Mouse (Mus musculus) spleen, embryonic (tissue): ENCODE measurements at regions not wholly inside any gene's neighbourhood (a gene's known extent, or its start where the extent isn't known, plus 50 kb on each side); places are given as distances from the start of the nearest gene placed in this dataset.

Experiments
- CTCF ChIA-PET: fragments of 350-600 bp; sonication (Branson Sonifier 250); formaldehyde crosslinking; loops from one replicate; lab custom pipeline; 2022; lab: Charles Lee

GRCm38 (mm10) chr2:137706528-137706988 is 549.8 kb upstream of the Btbd3 start:
- CTCF ChIA-PET: no interaction called here

GRCm38 (mm10) chr2:137705724-137706422 is 550.5 kb upstream of the Btbd3 start:
- CTCF ChIA-PET: no interaction called here

- CTCF ChIA-PET: no interaction called here
Measured at GRCm38 (mm10) chr2:137704948-137705723, 551.2 kb upstream of the Btbd3 start.

GRCm38 (mm10) chr2:137704565-137704947 is 551.8 kb upstream of the Btbd3 start:
- CTCF ChIA-PET: no interaction called here

GRCm38 (mm10) chr2:137704051-137704450 is 552.3 kb upstream of the Btbd3 start:
- CTCF ChIA-PET: no interaction called here

GRCm38 (mm10) chr2:137695885-137696284 is 560.5 kb upstream of the Btbd3 start:
- CTCF ChIA-PET: no interaction called here

GRCm38 (mm10) chr2:137694020-137694419 is 562.3 kb upstream of the Btbd3 start:
- CTCF ChIA-PET: no interaction called here

GRCm38 (mm10) chr2:137687208-137687607 is 569.2 kb upstream of the Btbd3 start:
- CTCF ChIA-PET: no interaction called here

GRCm38 (mm10) chr2:137686735-137687134 is 569.6 kb upstream of the Btbd3 start:
- CTCF ChIA-PET: no interaction called here

GRCm38 (mm10) chr2:137681762-137682161 is 565.3 kb upstream of the Jag1 start:
- CTCF ChIA-PET: no interaction called here

- CTCF ChIA-PET: no interaction called here
Measured at GRCm38 (mm10) chr2:137663171-137663570, 546.7 kb upstream of the Jag1 start.

GRCm38 (mm10) chr2:137662216-137662615 is 545.8 kb upstream of the Jag1 start:
- CTCF ChIA-PET: no interaction called here

- CTCF ChIA-PET: no interaction called here
Measured at GRCm38 (mm10) chr2:137660449-137660848, 544.0 kb upstream of the Jag1 start.

GRCm38 (mm10) chr2:137654296-137654695 is 537.9 kb upstream of the Jag1 start:
- CTCF ChIA-PET: no interaction called here

GRCm38 (mm10) chr2:137644160-137644559 is 527.7 kb upstream of the Jag1 start:
- CTCF ChIA-PET: no interaction called here

- CTCF ChIA-PET: no interaction called here
Measured at GRCm38 (mm10) chr2:137643269-137644055, 527.0 kb upstream of the Jag1 start.

- CTCF ChIA-PET: no interaction called here
Measured at GRCm38 (mm10) chr2:137635019-137635621, 518.7 kb upstream of the Jag1 start.

- CTCF ChIA-PET: no interaction called here
Measured at GRCm38 (mm10) chr2:137616637-137617036, 500.2 kb upstream of the Jag1 start.

- CTCF ChIA-PET: no interaction called here
Measured at GRCm38 (mm10) chr2:137613791-137614190, 497.3 kb upstream of the Jag1 start.

- CTCF ChIA-PET: no interaction called here
Measured at GRCm38 (mm10) chr2:137608506-137608905, 492.1 kb upstream of the Jag1 start.

- CTCF ChIA-PET: no interaction called here
Measured at GRCm38 (mm10) chr2:137598136-137598535, 481.7 kb upstream of the Jag1 start.

- CTCF ChIA-PET: no interaction called here
Measured at GRCm38 (mm10) chr2:137594509-137594908, 478.1 kb upstream of the Jag1 start.
